Mouse (Mus musculus): ENCODE results near the gene Gramd1b.

DNA sequence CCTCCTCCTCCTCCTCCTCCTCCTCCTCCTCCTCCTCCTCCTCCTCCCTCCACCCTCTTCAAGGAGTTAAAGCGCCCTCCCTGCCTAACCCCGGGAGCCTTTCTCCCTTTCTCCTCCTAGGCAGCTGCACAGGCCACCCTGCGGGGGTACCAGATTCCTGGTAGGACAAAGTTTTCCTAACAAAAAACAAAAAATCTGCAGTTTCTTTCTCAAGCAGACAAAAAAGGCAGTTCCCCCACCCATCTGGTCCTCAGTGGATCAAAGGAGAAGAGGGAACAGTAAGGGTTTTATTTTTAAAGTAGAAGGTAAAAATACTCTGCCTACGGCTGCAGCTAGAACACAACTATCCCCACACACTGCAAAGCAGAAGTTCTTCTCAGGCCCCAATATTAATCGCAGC lies 156.2 kb downstream of the Gramd1b start:
- TF ChIP-seq CTCF (IDR thresholded peaks at IDR 0.05; ENCODE audit: borderline replicate concordance, extremely low read depth, insufficient read depth, insufficient read length), result no peak
- no peak for TF ChIP-seq POLR2A (IDR thresholded peaks at IDR 0.05; ENCODE audit: borderline replicate concordance, extremely low read depth, insufficient read depth, insufficient read length, poor library complexity, severe bottlenecking)

Measured in brain, embryonic 14.5 days (tissue).